Mouse (Mus musculus): ENCODE data around the gene Mxra7.
"Not testable (repeated sequence)": the region's sequence is repeated elsewhere in the genome, so short reads cannot be mapped to it uniquely, and the experiment has no call there.

The Mxra7 gene

GRCm38 (mm10) chr11:116827534-116828165 lies at the start of gene Mxra7:
Gene Mxra7 (minus strand): TSS chr11:116828046.
- DNase-seq (ENCODE audit: low spot score in 2 of 2) = peak; percentile 64 to 81

GRCm38 (mm10) chr11:116873987-116874386 lies 46.1 kb upstream of the Mxra7 start:
- DNase-seq (ENCODE audit: low spot score in 2 of 2) = peak; percentile 59 to 70

GRCm38 (mm10) chr11:116871538-116871937 lies 43.7 kb upstream of the Mxra7 start:
- no peak for DNase-seq (ENCODE audit: low spot score in 2 of 2)

GRCm38 (mm10) chr11:116869641-116870040 lies 41.8 kb upstream of the Mxra7 start:
- DNase-seq (ENCODE audit: low spot score in 2 of 2) = no peak

- no peak for DNase-seq (ENCODE audit: low spot score in 2 of 2)
These were observed 41.4 kb upstream of the Mxra7 start for GRCm38 (mm10) chr11:116869223-116869622.

GRCm38 (mm10) chr11:116868129-116868528 lies 40.3 kb upstream of the Mxra7 start:
- DNase-seq (ENCODE audit: low spot score in 2 of 2) = peak; percentile 48 to 55

GRCm38 (mm10) chr11:116865945-116866585 lies 38.2 kb upstream of the Mxra7 start:
- DNase-seq (ENCODE audit: low spot score in 2 of 2) = no peak

GRCm38 (mm10) chr11:116864444-116864843 lies 36.6 kb upstream of the Mxra7 start:
- DNase-seq (ENCODE audit: low spot score in 2 of 2) = no peak

GRCm38 (mm10) chr11:116857183-116857850 lies 29.5 kb upstream of the Mxra7 start:
- DNase-seq (ENCODE audit: low spot score in 2 of 2) = no peak

- no peak for DNase-seq (ENCODE audit: low spot score in 2 of 2)
These were observed 26.4 kb upstream of the Mxra7 start for GRCm38 (mm10) chr11:116854279-116854678.

- peak; percentile 98 to 99 for DNase-seq (ENCODE audit: low spot score in 2 of 2)
These were observed 25.7 kb upstream of the Mxra7 start for GRCm38 (mm10) chr11:116853512-116853928.

- peak; percentile 98 for DNase-seq (ENCODE audit: low spot score in 2 of 2)
These were observed 25.2 kb upstream of the Mxra7 start, which contains the start of gene Srsf2 for GRCm38 (mm10) chr11:116852891-116853511. Gene Srsf2 (minus strand): TSS chr11:116853094.

- peak; percentile 87 to 88 for DNase-seq (ENCODE audit: low spot score in 2 of 2)
These were observed 24.5 kb upstream of the Mxra7 start, which contains the start of gene Mfsd11 for GRCm38 (mm10) chr11:116852291-116852890. Gene Mfsd11 (plus strand): TSS chr11:116852440.

GRCm38 (mm10) chr11:116851576-116852290 lies 23.9 kb upstream of the Mxra7 start:
- peak in 1 of 2 experiments; percentile 65 for DNase-seq (ENCODE audit: low spot score in 2 of 2)

GRCm38 (mm10) chr11:116850833-116851477 lies 23.1 kb upstream of the Mxra7 start:
- no peak for DNase-seq (ENCODE audit: low spot score in 2 of 2)

- no peak for DNase-seq (ENCODE audit: low spot score in 2 of 2)
These were observed 22.2 kb upstream of the Mxra7 start for GRCm38 (mm10) chr11:116850085-116850484.

GRCm38 (mm10) chr11:116849587-116849986 lies 21.7 kb upstream of the Mxra7 start:
- DNase-seq (ENCODE audit: low spot score in 2 of 2) = no peak

GRCm38 (mm10) chr11:116848877-116849178 lies 21.0 kb upstream of the Mxra7 start:
- DNase-seq (ENCODE audit: low spot score in 2 of 2) = not testable (repeated sequence)

GRCm38 (mm10) chr11:116848086-116848876 lies 20.4 kb upstream of the Mxra7 start:
- no peak for DNase-seq (ENCODE audit: low spot score in 2 of 2)
